Mouse (Mus musculus) T-helper 17 cell (primary cell): ENCODE results near the gene Rab22a.
"Not testable (repeated sequence)": the region's sequence is repeated elsewhere in the genome, so short reads cannot be mapped to it uniquely, and the experiment has no call there.

Experiments
- in situ Hi-C, 2 experiments: fragments of 300-600 bp; cut with MboI, MseI; formaldehyde crosslinking; loops; 1 replicate in 1 of 2; 2 replicates in 1 of 2; pipeline ENCODE4 v1.15.1; 2025; ENCODE audit warnings: high pct_unique_total_duplicates in 2 of 2

The Rab22a gene

DNA sequence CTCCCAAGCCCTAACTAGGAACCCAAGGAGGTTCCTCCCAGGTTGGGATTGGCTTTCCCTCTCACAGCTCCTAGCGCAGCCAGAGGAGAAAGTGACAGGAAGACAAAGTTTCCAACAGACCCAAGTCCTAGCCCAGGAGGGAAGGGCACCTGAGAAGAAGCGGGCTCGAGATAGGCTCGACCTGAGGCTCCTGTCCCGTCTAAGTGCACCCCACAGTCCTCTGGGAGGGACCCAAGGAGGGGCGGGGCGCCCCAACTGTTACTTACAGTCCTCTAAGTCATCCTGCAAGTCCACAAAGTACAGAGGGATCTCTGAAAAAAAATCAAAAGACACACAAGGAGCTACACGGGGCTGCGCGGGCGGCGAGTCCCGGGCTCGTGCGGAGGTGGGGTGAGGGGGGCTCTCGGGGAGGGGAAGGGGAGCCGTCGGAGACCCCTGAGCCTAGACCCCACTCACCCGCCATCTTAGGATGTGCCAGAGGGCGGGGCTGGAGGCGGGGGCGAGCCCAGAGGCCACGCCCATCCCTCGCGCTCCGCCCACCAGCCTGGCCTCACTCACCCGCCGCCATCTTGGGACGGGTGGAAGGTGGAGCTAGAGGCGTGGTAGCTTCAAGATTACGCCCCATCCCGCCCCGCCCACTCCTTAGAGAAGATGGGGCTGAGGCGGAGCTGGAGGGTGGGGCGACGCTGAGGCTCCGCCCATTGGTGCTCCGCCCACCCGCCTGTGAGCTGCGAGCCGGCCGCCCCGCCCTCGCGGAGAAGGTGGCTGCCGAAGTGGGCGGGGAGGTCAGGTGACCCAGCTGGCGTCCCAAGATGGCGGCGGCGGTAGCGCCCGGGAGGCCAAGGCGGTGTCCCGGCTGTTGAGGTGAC is at the start of gene Rab22a:
TSS of gene Rab22a (plus strand) at position 704 of the 869 bp plus-strand sequence.
- in situ Hi-C loops, result loop anchor here (5.0 to 10.0 kb wide), 3 partner anchors 74 to 83 kb away; partner anchors contain the start of gene Vapb (in 1 of the 2)

DNA sequence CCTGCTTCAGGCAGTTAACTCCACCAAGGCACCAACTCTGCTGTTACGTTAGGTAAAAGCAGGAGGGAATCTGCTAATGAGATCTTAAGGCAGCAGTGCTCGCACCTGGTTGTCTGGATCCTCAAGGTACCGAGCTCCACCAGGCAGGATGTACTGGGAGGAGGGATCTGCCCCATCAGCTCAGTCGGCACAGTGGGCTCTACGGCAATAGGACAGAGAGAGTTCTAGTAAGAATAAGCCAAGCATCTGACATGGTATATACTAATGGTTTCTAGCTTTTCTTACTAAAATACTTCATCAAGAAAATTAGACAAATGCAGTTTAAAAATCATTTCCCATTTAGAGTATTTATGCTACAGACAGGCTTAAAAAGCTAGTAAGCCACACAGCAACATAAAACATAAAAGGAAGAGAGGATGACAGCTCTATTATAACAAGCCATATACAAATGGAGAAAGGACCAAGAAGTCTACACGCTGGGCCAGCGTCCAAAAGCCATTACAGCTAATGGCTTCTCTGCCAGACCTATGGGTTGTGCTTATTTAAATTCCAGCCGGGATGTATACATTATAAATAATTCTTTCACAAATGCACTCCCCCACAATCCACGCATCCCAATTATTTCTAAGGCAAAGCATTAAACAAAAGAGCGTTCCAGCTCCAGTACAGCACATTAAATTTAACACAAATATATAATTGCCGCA is 44.0 kb upstream of the Rab22a start:
- in situ Hi-C loops, result no loop called here

DNA sequence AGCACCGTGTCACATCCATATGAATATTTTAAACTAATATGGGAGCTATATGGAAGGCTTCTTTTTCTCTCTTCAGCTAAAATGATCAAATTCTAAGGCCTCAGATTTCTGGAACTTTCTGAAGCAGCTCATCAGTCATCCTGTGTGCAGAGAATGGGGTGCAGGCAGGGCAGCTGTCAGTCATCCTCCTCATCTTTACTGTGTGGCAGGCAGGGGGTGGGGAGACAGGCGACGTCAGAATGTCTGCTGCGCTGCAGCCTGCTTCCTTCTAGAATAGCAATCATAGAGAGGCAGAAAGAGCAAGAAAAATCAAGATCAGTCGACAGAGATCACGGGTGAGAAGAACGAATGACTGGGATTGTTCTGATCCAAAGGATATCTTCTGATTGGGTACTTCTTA is 43.4 kb upstream of the Rab22a start:
- in situ Hi-C loops, result no loop called here

DNA sequence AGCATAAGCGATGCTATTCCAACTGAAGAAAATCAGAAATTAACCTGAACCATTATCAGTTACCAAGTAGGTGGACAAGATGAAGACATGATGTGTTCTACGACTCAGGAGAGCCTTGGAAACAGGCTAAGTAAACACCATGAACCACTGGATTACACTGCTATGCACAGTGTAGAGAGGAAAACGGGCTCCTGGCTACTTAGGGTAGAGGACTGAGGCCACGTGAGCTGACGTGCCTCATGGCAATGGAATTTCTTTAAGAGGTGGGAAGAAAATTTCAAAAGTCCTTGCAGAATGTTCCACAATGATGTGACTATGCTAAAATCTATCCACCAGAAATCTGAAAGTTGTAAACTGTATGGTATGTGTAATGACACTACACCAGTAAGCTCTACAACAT is 40.4 kb upstream of the Rab22a start:
- in situ Hi-C loops, result no loop called here

DNA sequence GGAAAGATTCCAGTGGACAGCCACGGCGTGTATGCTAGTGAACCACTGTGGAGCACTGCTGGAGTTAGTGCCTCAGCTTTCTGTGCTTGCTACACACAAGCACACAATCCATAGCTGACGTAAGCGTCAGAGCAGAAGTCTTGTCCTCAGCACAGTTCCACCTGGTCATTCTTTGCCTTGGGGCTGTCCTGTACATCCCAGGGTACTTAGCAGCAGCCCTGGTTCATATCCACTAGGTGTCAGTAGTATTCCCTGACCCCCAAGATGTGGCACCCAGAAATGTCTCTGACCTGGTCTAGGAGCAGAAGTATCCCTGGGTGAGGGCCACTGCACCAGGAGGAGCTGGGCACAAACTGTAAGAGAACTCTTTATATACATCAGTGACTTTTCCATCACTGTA is 38.9 kb upstream of the Rab22a start:
- in situ Hi-C loops, result no loop called here

DNA sequence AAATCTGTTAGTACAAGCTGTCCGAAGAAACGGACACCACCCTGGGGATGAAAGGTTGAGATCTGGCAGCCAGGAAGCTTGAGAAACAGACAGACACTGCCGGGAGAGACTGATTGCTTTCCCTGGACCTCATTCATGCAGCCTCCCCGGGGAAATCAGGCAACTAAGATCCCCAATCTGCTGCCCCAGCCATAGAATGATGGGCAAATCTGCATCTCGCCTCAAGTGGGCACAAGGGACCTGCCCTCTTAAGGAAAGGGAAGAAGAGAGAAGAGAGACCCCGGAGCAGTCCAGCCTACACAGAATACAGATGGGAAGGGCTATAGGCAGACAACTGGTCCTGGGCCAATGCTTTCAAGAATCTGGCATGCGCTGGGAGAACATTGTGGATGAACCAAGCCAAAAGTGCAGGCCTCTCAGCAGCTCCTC is 37.4 kb upstream of the Rab22a start:
- in situ Hi-C loops, result no loop called here

DNA sequence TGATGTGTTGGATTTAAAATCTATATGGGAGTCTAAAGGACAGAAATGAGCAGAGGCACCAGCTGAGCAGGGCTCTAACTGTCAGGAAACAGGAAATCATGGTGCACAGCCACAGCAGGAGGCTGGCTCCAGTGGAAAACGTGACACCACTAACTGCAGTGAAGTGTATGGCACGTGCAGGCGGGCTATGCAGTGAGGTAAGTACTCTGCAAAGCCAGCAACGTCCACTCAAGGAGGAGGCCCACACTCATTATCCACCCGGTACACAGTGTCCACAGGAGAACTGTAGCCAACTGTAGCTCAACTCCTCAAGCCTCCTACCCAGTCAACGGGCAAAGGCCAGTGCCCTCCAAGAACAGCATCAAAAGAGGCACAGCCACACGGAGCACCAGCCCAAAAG is 34.9 kb upstream of the Rab22a start:
- in situ Hi-C loops, result no loop called here

DNA sequence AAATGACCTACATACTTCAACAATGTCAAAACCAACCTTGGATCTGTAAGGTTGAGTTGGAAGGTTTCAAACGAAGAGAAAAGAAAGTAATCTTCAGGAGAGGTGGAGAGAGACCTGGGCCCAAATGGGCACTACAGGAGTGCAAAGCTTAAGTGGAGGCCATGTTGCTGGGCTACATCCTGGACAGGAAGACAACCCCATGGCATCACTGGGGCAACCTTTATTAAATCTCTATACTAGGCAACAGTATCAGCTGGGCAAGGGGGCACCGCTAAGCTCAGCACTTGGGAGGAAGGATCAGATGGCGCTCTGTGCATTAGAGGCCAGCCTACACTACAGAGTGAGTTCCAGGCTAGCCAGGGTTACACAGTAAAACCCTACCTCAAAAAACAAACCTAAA is 33.8 kb upstream of the Rab22a start:
- in situ Hi-C loops, result no loop called here

DNA sequence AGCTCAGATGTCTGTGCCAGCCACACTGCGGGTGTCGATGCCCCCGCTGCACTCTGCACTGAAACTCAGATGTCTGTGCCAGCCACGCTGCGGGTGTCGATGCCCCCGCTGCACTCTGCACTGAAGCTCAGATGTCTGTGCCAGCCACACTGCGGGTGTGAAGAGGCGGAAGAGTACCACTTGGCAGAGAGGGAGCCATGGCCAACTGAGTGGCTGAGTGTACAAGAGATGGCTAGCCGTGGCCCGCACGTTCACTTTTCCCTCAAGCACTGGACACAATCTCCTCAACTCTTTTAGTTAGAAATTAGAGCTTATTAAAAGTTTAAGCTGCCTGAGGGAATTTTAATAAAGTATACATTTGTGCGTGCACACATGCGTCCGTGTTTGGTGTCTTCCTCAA is 25.5 kb upstream of the Rab22a start:
- in situ Hi-C loops, result not testable (repeated sequence)

DNA sequence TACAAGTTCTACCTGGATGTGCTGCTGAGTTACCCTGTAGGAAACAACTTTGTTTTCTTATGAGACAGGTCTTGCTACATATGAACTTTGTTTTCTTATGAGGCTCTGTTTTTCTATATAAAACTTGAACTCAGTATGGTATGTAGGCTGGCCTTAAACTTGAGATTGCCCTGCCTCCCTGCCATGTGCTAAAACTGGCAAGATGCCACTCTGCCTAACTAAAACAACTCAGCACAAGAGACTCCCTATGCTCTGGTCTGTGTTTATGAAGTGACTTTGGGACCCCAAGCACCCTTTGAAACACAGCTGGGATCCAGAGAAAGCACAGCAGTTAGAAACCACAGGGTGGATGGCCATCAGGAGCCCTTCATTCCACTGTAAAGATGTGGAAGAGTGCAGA is 18.2 kb upstream of the Rab22a start:
- in situ Hi-C loops, result no loop called here

DNA sequence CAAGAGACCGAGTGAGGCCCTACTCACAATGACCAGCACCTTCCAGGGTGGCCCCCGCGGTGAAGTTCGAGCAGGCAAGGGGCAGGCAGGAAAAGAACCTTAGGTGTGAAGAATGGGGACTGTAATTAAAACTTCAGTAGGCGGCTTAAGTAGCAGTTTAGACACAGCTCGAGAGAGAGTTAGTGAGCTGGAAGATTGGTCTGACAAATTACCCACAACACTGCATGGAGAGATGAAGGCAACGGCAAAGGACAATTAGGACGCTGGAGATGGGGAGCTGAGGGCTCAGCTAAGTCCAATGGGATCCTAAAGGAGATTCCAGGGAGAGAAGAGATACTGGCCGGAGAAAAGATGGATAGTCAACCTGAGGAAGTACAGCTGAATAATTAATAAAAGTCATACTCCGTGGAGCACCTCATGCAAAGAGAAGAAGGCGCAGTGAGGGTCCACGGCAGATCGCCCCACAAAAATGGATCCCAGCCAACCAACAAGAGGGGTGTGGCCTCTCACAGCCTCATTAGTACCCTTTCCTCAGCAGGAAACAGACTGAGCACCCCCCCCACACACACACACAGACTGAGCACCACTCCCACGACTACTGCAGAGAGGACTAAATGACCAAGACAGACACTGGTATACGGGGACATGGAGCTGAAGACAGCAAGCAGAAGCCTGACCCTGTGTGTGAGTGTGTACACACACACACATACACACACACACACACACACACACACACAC is 17.1 kb upstream of the Rab22a start:
- in situ Hi-C loops, result no loop called here

DNA sequence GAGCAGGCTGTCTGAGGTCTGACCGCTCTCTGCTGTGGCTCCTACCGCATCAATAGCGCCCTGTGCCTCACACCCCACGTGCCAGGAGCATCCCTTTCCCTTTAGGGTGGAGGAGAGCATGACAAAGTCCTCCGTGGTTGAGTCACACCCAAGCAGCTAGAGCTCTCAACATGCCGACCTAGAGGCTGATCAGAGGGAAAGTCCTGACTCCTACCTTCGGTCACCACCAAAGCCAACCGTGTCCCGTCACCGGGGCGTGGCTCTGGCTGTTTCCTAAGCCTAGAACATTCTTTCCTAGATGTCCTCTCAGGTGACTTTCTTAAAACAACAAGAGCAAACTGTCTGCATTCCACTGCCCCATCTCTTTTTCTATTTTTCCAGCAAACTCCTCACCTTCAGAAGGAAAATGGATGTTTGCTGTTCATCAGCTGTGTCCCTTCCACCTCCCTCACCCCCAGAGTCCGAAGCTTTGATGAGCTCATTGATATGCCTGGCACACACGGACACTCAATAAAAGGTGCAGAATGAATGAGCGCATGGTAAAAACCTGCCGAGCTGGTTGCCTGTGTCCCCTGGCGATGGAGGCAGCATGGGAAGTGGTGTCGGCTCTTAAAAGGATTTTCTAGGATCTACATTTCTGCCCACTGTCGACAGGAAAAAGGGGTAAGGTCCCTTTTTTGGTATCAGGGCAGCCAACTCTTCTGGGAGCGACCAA is 12.2 kb upstream of the Rab22a start:
- in situ Hi-C loops, result no loop called here

DNA sequence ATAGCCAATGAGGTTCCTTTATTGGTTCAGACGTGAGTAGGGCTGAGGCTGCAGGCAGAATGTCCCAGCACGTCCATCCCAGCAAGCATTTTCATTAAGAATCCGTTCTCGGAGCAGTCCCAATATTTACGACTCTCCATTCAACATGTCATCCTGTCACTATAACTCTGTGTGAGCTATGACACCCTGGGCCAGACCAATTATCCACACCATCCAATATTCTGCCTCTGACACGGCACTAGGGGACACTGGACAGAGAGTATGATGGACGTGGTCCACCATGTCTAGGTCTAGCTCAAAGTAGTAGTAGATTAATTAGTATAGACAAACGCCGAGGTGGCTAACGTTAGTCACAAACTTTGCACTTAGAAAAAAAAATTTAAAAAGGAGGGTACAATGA is 9.8 kb upstream of the Rab22a start:
- in situ Hi-C loops, result loop anchor here in 1 of 2 experiments (10.0 kb wide), 1 partner anchor 65 kb away; no protein-coding TSS in a partner anchor

DNA sequence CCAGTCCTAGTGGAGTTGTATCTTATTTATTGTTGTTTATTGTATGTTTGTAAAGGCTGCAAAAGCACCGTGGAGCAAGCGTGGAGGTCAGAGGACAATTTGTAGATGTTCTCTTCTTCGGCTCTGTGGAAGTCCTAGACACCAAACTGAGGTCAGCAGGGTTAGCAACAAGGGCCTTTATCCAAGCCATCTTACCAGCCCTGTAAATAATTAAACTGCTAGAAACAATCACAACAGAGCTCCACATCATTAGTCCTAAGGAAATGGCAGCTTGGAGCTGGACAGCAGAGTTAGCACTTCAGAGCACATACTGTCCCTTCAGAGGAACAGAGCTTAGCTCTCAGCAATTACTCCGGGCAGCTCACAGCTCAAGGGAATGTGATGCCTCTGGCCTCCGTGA is 6.0 kb upstream of the Rab22a start:
- in situ Hi-C loops, result loop anchor here in 1 of 2 experiments (10.0 kb wide), 1 partner anchor 69 kb away; no protein-coding TSS in a partner anchor

DNA sequence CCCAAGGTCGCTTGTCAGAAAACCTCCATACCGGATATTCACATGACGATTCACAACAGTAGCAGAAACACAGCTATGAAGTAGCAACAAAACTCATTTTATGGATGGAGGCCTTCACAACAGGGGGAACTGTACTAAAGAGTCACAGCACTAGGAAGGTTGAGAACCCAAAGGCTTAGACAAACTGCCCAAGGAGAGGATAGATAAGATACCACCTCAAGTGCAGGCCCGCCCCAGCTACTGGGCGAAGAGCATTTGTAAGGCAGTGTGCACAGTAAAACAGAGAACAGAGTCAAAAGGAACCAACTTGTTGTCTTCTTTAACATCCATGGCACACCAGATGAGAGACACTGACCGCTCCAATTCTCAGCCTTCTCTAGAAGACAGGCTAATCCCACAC is 1.8 kb upstream of the Rab22a start:
- in situ Hi-C loops, result loop anchor here (5.0 to 10.0 kb wide), 3 partner anchors 73 to 85 kb away; partner anchors contain the start of gene Vapb (in 1 of the 2)

DNA sequence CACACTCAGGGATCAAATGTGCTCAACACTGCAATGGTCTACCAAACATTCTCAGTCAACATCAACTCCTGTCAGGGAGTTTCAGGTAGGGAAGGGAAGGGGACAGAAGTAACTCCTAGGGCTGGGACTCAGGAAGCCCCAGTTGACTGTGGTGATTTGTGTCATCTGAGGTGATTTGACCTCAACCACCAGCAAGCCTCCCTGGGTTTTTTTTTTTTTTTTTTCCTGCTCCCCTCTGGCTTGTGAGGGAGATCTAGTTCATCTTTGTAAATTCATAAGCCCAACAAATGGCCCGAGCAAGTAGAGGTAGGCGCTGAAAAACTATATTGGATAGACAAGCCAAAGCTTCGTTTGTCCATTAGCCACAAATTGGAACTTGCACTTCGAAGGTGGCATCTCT is 1.0 kb upstream of the Rab22a start:
- in situ Hi-C loops, result loop anchor here (5.0 to 10.0 kb wide), 3 partner anchors 74 to 84 kb away; partner anchors contain the start of gene Vapb (in 1 of the 2)

DNA sequence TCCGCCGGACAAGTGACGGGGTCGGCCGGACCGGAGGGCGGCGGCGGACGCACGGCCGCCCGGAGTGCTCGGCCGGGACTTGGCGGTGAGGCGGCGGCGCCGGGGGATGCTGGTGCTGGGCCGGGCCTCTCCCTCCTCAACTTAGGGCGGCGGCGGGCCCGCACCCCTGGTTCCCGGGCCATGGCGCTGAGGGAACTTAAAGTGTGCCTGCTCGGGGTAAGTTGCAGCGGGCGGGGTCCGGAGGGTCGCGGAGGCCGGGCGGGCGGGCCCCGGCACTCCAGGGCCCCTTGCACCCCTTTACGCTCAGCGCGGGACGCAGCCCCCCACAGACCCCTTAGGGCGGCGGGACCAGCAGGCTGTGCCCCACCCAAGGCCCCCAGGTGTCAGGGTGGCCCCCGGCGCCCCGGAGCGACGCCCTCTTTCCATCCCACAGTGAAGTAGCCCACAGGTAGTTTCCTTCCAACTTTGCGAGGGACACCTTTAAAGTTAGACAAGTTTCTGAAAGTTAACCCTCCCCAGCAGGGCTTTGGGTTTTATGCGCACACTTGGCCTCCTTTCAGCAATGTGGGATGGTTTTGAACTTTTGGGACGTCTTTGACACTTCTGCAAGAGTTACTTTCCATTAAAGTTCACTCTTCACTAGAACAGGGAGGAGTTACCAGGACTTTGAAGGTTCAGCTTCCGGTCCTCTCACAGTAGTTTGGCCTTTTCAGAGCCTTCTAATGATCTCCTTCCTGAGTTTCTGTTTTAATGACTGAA is 545 bp downstream of the Rab22a start:
- in situ Hi-C loops, result loop anchor here (5.0 to 10.0 kb wide), 4 partner anchors 75 to 805 kb away; partner anchors contain the start of genes Atp5e (in 1 of the 2) and Vapb (in 1 of the 2)

DNA sequence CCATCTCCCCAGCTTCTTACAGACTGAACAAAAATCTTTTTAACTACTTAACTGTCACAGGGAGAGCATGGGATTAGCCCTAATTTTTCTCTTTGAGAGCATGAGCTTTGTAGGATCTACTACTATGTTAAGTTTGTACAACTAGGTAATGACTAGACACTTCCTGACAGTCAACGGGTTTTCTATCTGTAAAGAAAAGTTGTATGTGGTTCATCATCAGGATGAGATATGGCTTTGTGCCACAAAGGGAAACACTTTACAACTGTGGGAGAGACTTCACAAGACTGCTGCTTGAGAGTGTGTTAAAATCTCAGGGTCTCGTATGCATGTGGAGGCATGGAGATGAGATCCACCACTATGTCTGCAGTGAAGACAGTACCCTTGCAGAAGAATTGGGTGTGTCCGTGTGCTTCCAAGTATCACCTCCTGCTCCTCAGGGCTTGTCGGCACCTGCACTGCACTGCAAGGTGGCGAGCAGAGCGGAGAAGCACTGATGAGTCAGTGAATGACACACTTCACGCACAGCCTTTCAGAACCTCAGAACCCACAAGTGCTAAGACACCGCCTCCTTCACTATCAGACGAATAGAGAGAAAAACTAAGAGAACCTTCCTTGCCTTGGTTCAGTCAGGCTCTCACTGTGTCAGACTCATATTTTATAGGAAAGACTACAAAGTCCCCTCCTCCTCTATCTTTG is 2.8 kb downstream of the Rab22a start:
- in situ Hi-C loops, result loop anchor here in 1 of 2 experiments (10.0 kb wide), 1 partner anchor 802 kb away; the partner anchor contains the start of gene Atp5e

DNA sequence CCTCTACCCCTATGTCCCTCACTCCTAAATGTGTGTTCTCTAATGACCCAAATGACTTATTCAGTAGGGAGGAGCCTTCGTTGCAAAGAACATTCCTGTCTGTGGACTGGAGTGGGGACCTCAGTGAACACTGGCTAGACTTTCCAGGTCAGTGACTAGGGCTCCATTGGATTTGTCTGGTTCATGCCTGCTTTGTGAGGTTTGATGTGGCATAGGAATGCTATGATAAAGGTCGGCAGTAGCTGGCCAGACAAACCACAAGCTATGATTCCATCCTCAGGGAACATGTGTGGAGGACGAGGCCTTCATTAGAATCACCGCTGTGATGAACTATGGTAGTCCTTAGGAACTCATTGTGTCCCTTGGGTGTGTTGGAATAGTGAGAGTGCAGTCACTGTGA is 5.2 kb downstream of the Rab22a start:
- in situ Hi-C loops, result loop anchor here in 1 of 2 experiments (10.0 kb wide), 1 partner anchor 800 kb away; the partner anchor contains the start of gene Atp5e
